ENCODE assay signal across 24 mouse cellular contexts in the genomic region with DNA sequence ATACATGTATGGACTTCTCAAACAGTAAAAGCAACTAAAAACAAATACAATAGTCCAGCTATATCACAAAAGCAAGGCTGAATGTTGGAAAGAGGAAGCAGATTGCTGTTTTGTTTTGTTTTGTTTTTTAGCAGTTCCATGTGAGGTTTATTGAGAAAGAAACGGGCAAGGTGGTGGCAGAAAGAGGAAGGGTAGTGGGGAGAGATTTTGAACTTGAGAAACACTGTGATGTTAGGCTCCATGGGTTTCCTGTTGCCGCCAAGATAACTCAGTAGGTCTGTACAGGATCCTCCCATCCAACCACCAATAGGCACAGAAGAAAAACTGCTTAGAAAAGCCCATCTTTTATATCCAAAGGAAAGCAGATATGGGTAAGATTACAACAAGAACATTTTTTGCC.
DNase-seq lines count a peak whose midpoint lies in the region; ATAC-seq and TF ChIP-seq lines count a peak whose summit lies in the region.
"Had no signal": no experiment of that assay in that cellular context is flagged by ENCODE, and none has a peak within 500 bp of the region (broad histone marks: within the 10 kb centered on the region; RNA-seq: fewer than 3 reads in every experiment).

No protein-coding gene starts in this region.

- no peak overlapping the region for H3K4me3 ChIP-seq in hindbrain, postnatal 0 days (ENCODE audit: low read length)
- H3K4me3 ChIP-seq: embryonic facial prominence, embryonic 12.5 days; embryonic facial prominence, embryonic 15.5 days; erythroblast, embryonic 14.5 days; forebrain, embryonic 12.5 days; forebrain, embryonic 15.5 days had no signal

- no peak overlapping the region for H3K4me2 ChIP-seq in hindbrain, postnatal 0 days (ENCODE audit: low read depth, low read length)
- H3K4me2 ChIP-seq: embryonic facial prominence, embryonic 12.5 days; embryonic facial prominence, embryonic 15.5 days; forebrain, embryonic 12.5 days; forebrain, embryonic 15.5 days; heart, embryonic 11.5 days; hindbrain, embryonic 14.5 days had no signal

- H3K4me1 ChIP-seq in hindbrain, postnatal 0 days (ENCODE audit: insufficient read depth, low read length) = no peaks in the 10 kb centered on the region
- H3K4me1 ChIP-seq: embryonic facial prominence, embryonic 12.5 days; embryonic facial prominence, embryonic 15.5 days; forebrain, embryonic 12.5 days; forebrain, embryonic 15.5 days had no signal

- no peak for TF ChIP-seq CTCF in hindbrain, postnatal 0 days (IDR thresholded peaks at IDR 0.05; ENCODE audit: low read depth)

- H3K27ac ChIP-seq in hindbrain, postnatal 0 days = no peak overlapping the region
- H3K27ac ChIP-seq: embryonic facial prominence, embryonic 12.5 days; embryonic facial prominence, embryonic 15.5 days; forebrain, embryonic 12.5 days; forebrain, embryonic 15.5 days; hindbrain, embryonic 14.5 days had no signal

- H3K9me3 ChIP-seq in hindbrain, postnatal 0 days (ENCODE audit: low read length) = no peaks in the 10 kb centered on the region
- H3K9me3 ChIP-seq: embryonic facial prominence, embryonic 12.5 days; embryonic facial prominence, embryonic 15.5 days; forebrain, embryonic 12.5 days; forebrain, embryonic 15.5 days had no signal

- H3K9ac ChIP-seq in hindbrain, postnatal 0 days (replicated peaks; ENCODE audit: low read length) = no peak overlapping the region
- H3K9ac ChIP-seq: embryonic facial prominence, embryonic 12.5 days; embryonic facial prominence, embryonic 15.5 days; forebrain, embryonic 12.5 days; forebrain, embryonic 15.5 days; hindbrain, embryonic 14.5 days had no signal

- 74% methylated on average over 2 of the region's 2 CpGs for WGBS in hindbrain, postnatal 0 days

- peak; percentile 11 for DNase-seq in A20 (ENCODE audit: low read depth, low spot score)
- DNase-seq in cerebellum, postnatal 14 days = no peak
- no peak for DNase-seq in hindbrain, postnatal 0 days (ENCODE audit: low spot score)
- DNase-seq in layer of hippocampus, adult 9-11 months = no peak
- DNase-seq in spleen, postnatal 4 days (ENCODE audit: low spot score in 2 of 2) = no peak
- DNase-seq: adrenal gland, adult 2 months; adrenal gland, postnatal 14 days; cerebellum, adult 11 months; cerebellum, adult 2 months; cerebellum, postnatal 10 days; gastrocnemius, postnatal 10 days; gastrocnemius, postnatal 36 days; heart, adult 11 months; heart, postnatal 36 days had no signal

- H3K36me3 ChIP-seq in hindbrain, postnatal 0 days (ENCODE audit: insufficient read depth, low read length) = no peaks in the 10 kb centered on the region
- H3K36me3 ChIP-seq: embryonic facial prominence, embryonic 12.5 days; embryonic facial prominence, embryonic 15.5 days; forebrain, embryonic 12.5 days; forebrain, embryonic 15.5 days had no signal

- H3K27me3 ChIP-seq in hindbrain, postnatal 0 days (ENCODE audit: insufficient read depth, low read length) = no peaks in the 10 kb centered on the region
- H3K27me3 ChIP-seq: embryonic facial prominence, embryonic 15.5 days; forebrain, embryonic 15.5 days had no signal

- ATAC-seq in common myeloid progenitor, adult 5-6 weeks (replicated peaks; ENCODE audit: low read depth, poor library complexity, severe bottlenecking) = peak; percentile 95
- ATAC-seq in megakaryocyte, adult 5-6 weeks (ENCODE audit: poor library complexity, severe bottlenecking) = peak; percentile 95
- ATAC-seq in hindbrain, postnatal 0 days = no peak
- ATAC-seq: forebrain, embryonic 15.5 days; intestine, postnatal 0 days had no signal
